Mouse (Mus musculus) liver, embryonic 14.5 days (tissue): Measurements from ENCODE around the gene Hnrnpu.

Experiments used
- CTCF ChIP-seq: IDR thresholded peaks from 2 replicates; pipeline ENCODE4 v1.5.1; 2016; ENCODE audit warnings: antibody characterized with exemption, low read depth, control low read depth
- EP300 ChIP-seq: IDR thresholded peaks from 2 replicates; pipeline ENCODE4 v1.6.1; 2016; ENCODE audit warnings: antibody characterized with exemption, low read depth

DNA sequence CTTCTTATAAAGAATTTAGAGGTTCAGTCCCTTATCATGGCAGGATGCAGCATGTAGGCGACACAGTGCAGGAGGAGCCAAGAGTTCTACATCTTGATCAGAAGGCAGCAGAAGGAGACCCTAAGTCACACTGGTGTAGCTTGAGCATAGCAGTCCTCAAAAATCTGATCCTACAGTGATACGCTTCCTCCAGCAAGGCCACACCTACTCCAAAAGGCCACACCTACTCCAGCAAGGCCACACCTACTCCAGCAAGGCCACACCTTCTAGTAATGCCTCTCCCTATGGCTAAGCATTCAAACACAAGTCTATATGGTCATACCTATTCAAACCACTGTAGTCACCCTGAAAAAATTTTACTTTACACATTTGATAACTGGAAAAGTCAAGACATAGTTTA, 38.5 kb upstream of the Hnrnpu start:
- TF ChIP-seq CTCF (no peak), EP300 (no peak)
